Mouse (Mus musculus) intestine, embryonic 15.5 days (tissue): Measurements from ENCODE around the gene Gm6164. TPM values are rescaled to one million over a fixed set of nuclear protein-coding genes. Genes with fewer than 3 reads are reported as not detected.
"Not testable (repeated sequence)": the region's sequence is repeated elsewhere in the genome, so short reads cannot be mapped to it uniquely, and the experiment has no call there.

ENCODE experiments used
- ATAC-seq: fragments of 200-750 bp; cut with Nextera tagmentation; 2 replicates; pipeline ENCODE4 v1.8.0; 2017; ENCODE audit warnings: moderate TSS enrichment, moderate library complexity
- H3K27ac ChIP-seq: fragments of 300-500 bp; sonication (generic); 2 replicates; pipeline ENCODE4 v1.5.1; 2015; ENCODE audit warnings: mild to moderate bottlenecking, inconsistent platforms
- H3K27me3 ChIP-seq: fragments of 300-500 bp; sonication (generic); replicated peaks from 2 replicates; pipeline ENCODE4 v1.6.1; 2015; ENCODE audit warnings: inconsistent platforms
- H3K36me3 ChIP-seq: fragments of 300-500 bp; sonication (generic); 2 replicates; pipeline ENCODE4 v1.6.1; 2015; ENCODE audit warnings: inconsistent platforms
- H3K4me1 ChIP-seq: fragments of 300-500 bp; sonication (generic); replicated peaks from 2 replicates; pipeline ENCODE4 v1.6.1; 2015; ENCODE audit warnings: inconsistent platforms
- H3K4me2 ChIP-seq: fragments of 300-500 bp; sonication (generic); replicated peaks from 2 replicates; pipeline ENCODE4 v1.6.1; 2015; ENCODE audit warnings: mild to moderate bottlenecking, inconsistent platforms
- H3K4me3 ChIP-seq: fragments of 300-500 bp; sonication (generic); replicated peaks from 2 replicates; pipeline ENCODE4 v1.5.1; 2015; ENCODE audit warnings: inconsistent platforms
- H3K9ac ChIP-seq: fragments of 300-500 bp; sonication (generic); 2 replicates; pipeline ENCODE4 v1.6.1; 2015; ENCODE audit warnings: inconsistent platforms
- H3K9me3 ChIP-seq: fragments of 300-500 bp; sonication (generic); 2 replicates; pipeline ENCODE4 v1.6.1; 2016; ENCODE audit warnings: inconsistent platforms
- WGBS: fragments of 180-500 bp; shearing (Covaris S2); methylation state at CpG from one replicate; pipeline ENCODE4 v1.1.7; 2015; 5-methylcytosine and 5-hydroxymethylcytosine counted together
- polyA plus RNA-seq: library from polyadenylated mRNA; unstranded; fragments of >200 nt; fragmentation: Nextera tagmentation; extraction: Ambion mirVana; gene quantifications from 2 replicates; pipeline ENCODE4 v1.2.1, GENCODE M21; 2015

Gm6164 gene
- not detected in 2 replicates for polyA plus RNA-seq

DNA sequence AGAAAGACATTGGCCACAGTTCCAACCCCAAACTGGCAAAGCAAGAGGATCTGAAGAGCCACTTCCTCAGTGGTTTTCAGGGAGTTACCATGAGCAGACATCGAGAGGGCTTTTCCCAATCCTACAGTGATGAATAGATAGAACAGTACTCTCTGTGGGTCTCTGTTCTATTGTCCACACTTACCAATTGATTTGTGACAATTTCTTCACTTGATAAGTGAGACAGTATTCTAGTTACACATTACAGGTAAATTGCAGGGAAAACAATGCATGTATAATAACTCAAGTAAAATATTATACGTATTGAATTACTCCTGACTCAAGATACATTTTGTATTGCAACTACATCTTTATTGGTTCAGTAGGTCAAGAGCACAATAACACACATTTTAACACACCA, at the start of gene Gm6164:
Gm6164 (minus strand) TSS at position 101 of the 400 bp plus-strand sequence.
- H3K4me2 ChIP-seq, H3K27ac ChIP-seq, H3K4me3 ChIP-seq, H3K9me3 ChIP-seq, ATAC-seq, H3K9ac ChIP-seq, H3K27me3 ChIP-seq, H3K4me1 ChIP-seq, H3K36me3 ChIP-seq: not testable (repeated sequence)
- no CpG with 5 or more reads among the region's 2 CpGs for WGBS

DNA sequence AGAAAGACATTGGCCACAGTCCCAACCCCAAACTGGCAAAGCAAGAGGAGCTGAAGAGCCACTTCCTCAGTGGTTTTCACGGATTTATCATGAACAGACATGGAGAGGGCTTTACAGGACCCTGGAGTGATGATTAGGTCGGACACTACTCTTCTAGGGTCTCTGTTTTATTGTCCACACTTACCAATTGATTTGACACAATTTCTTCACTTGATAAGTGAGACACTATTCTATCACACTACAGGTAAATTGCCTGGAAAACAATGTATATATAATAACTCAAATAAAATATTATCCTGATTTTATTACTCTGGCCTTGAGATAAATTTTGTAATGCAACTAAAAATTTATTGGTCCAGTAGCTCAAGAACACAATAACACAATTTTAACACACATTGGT, 28.3 kb upstream of the Gm6164 start, which contains the start of gene Gm4498:
Gm4498 (minus strand) TSS at position 101 of the 400 bp plus-strand sequence.
- ATAC-seq, H3K9me3 ChIP-seq, H3K4me3 ChIP-seq, H3K4me2 ChIP-seq, H3K27me3 ChIP-seq, H3K9ac ChIP-seq, H3K4me1 ChIP-seq, H3K27ac ChIP-seq, H3K36me3 ChIP-seq: not testable (repeated sequence)
- WGBS, result no CpG with 5 or more reads among the region's 2 CpGs

DNA sequence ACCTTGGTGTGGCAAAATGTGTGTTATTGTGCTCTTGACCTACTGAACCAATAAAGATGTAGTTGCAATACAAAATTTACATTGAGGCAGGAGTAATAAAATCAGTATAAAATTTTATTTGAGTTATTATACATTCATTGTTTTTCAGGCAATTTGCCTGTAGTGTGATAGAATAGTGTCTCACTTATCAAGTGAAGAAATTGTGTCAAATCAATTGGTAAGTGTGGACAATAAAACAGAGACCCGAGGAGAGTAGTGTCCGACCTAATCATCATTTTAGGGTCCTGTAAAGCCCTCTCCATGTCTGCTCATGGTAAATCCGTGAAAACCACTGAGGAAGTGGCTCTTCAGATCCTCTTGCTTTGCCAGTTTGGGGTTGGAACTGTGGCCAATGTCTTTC, 12.0 kb downstream of the Gm6164 start, which contains the start of gene Vmn1r95:
Vmn1r95 (plus strand) TSS at position 301 of the 400 bp plus-strand sequence.
- not testable (repeated sequence) for H3K4me2 ChIP-seq, H3K4me3 ChIP-seq, H3K9me3 ChIP-seq, H3K27me3 ChIP-seq, H3K27ac ChIP-seq, H3K4me1 ChIP-seq, ATAC-seq, H3K9ac ChIP-seq, H3K36me3 ChIP-seq
- no CpG with 5 or more reads among the region's 3 CpGs for WGBS

DNA sequence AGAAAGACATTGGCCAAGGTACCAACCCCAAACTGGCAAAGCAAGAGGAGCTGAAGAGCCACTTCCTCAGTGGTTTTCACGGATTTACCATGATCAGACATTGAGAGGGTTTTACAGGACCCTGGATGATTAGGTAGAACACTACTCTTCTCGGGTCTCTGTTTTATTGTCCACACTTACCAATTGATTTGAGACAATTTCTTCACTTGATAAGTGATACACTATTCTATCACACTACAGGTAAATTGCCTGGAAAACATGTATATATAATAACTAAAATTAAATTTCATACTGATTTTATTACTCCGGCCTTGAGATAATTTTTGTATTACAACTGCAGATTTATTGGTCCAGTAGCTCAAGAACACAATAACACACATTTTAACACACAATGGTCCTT, 37.1 kb downstream of the Gm6164 start, which contains the start of gene Vmn1r94:
Vmn1r94 (minus strand) TSS at position 101 of the 400 bp plus-strand sequence.
- H3K9me3 ChIP-seq, H3K4me3 ChIP-seq, H3K27ac ChIP-seq, H3K4me1 ChIP-seq, H3K36me3 ChIP-seq, H3K4me2 ChIP-seq, H3K27me3 ChIP-seq, ATAC-seq, H3K9ac ChIP-seq: not testable (repeated sequence)
- no CpG with 5 or more reads among the region's 3 CpGs for WGBS

Other genes starting within 250 kb of the Gm6164 start
- gene Ceacam20, start 240.2 kb downstream of the Gm6164 start, polyA plus RNA-seq, result 1.5 and 1.7 TPM in 2 replicates
- 0.21 and 0.33 TPM in 2 replicates for gene Nlrp9b, start 214.1 kb downstream of the Gm6164 start, polyA plus RNA-seq
- gene Vmn1r91, start 105.9 kb downstream of the Gm6164 start, polyA plus RNA-seq, result not detected in 2 replicates
- not detected in 2 replicates for gene Gm16442, start 83.0 kb downstream of the Gm6164 start, polyA plus RNA-seq
- gene Vmn1r93, start 66.5 kb downstream of the Gm6164 start, polyA plus RNA-seq, result not detected in 2 replicates
- not detected in 2 replicates for gene Vmn1r94, start 37.2 kb downstream of the Gm6164 start, polyA plus RNA-seq
- not detected in 2 replicates for gene Vmn1r95, start 11.9 kb downstream of the Gm6164 start, polyA plus RNA-seq
- gene Gm4498, start 28.2 kb upstream of the Gm6164 start, polyA plus RNA-seq, result not detected in 2 replicates
- gene Gm5890, start 57.2 kb upstream of the Gm6164 start, polyA plus RNA-seq, result not detected in 2 replicates
- not detected in 2 replicates for gene Gm4133, start 128.5 kb upstream of the Gm6164 start, polyA plus RNA-seq
- not detected in 2 replicates for gene Gm5728, start 169.8 kb upstream of the Gm6164 start, polyA plus RNA-seq
- not detected in 2 replicates for gene Vmn1r100, start 212.3 kb upstream of the Gm6164 start, polyA plus RNA-seq
- not detected in 2 replicates for gene Vmn1r101, start 237.0 kb upstream of the Gm6164 start, polyA plus RNA-seq